Mouse (Mus musculus) right cerebral cortex, adult 2 months (tissue): ENCODE results near the gene Gm42420.

ENCODE experiments used
- DNase-seq, 2 experiments: peaks; one replicate each; pipeline ENCODE4 v3.0.0; 2021 to 2022; ENCODE audit warnings: low spot score in 2 of 2

Gene Gm42420

DNA sequence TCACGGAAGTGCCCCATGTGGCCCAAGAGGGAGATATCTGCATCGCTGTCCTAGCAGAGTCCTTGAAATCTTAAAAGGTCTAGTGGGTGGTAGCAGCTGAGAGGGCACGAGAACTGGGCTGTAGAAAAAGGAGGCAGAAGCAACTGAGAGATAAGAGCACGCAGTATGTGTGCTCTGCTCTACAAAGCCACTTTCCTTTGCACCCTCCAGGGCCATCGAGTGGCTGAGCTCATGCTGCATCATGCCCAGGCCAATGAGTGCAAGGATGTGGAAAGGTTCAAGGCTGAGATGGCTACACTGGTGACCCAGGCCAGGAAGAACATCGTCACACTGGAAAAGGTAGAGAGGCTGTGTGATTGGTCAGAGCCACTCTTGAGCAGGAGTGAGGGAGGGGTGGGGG is at the start of gene Gm42420:
Gene Gm42420 (plus strand): TSS at position 237 of the 400 bp plus-strand sequence.
- no peak for DNase-seq

DNA sequence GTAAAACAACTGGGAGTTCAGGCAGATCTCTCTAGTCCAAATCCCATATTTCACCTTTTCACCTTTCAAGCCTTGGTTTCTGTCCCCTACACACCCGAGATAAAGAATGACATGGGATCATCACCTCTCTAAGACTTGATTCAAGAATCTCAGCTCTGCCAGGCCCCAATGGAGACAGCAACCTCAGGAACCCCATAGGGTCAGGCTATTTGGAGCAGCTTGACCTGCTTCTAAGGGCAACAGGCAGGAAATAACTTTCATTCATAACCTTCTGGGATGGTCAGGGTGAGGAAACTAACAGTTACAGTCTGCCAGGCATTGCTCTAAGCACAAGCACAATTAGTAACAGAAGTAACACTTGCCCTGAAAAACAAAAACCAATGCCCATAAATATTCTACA is 48.9 kb upstream of the Gm42420 start:
- DNase-seq, result no peak

DNA sequence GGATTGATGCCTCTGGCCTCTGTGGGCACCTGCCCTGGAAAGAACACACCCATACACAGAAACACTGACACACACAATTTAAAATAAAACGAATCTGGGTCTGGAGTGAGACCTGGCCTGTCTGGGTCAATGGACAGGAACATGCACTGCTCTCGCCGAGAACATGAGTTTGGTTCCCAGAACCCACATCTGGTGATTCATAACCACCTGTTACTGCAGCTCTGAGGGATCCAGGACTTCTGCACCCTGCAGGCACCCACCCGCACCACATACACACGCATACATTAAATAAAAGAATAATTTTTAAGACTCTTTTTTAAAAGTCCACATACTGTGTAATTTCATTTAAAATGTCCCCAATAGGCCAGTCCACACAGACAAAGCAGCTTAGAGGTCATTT is 48.3 kb upstream of the Gm42420 start:
- DNase-seq, result no peak

DNA sequence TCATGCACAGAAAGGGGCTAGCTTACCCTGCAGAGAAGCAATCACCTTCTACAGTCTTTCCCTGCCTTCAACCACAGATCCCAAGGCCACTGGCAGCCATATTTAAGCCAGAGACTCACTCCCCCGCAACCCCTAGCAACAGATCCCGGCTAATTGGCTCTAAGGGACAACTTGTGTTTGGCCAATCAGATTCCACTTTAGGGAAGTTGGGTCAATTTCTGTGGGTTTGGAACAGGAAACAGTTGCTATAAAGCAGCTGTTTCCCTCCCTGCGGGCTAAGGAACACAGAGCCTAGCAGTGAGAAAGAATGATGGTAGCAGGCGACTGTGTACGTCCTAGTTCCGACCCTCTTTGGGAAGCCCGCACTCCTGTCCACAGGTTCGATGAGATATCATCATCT is 47.3 kb upstream of the Gm42420 start:
- DNase-seq, result no peak

DNA sequence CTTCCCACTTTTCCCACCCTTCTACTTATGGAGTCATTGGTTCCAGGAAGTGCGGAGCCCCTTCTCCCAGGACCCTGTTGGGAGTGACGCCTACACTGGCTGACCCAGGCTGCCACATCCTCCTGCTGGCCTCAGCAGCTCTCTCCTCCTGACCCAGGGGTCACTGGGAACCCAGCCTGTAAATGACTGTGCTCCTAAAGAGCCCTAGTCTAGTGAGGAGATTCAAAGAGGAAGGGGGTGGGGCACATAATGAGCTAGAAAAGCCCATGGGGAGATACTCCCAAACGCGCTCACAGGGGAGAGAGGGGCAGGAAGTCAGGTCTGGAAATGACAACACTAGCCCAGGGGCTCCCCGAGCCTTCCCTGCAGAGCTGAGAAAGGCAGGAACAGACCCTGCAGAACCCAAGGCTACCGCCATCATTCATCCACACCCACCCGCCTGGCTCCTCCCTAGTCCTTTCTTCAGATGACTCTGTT is 45.8 kb upstream of the Gm42420 start:
- DNase-seq, result no peak

DNA sequence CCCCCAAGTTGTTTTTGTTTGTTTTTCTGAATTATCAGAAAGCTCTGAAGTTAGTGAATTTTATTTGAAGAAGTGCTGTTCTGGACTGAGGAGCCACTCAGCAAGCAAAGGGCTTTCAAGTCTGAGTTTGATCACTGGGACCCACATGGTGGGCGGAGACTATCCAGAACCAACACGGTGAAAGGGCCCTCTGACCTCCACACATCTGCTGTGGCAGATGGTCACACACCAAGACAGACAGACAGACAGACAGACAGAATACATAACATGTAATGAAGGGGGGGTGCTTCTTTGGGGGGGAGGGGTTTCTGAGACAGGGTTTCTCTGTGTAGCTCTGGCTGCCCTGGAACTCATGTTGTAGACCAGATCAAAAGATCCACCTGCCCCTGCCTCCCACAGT is 45.0 kb upstream of the Gm42420 start:
- no peak for DNase-seq

DNA sequence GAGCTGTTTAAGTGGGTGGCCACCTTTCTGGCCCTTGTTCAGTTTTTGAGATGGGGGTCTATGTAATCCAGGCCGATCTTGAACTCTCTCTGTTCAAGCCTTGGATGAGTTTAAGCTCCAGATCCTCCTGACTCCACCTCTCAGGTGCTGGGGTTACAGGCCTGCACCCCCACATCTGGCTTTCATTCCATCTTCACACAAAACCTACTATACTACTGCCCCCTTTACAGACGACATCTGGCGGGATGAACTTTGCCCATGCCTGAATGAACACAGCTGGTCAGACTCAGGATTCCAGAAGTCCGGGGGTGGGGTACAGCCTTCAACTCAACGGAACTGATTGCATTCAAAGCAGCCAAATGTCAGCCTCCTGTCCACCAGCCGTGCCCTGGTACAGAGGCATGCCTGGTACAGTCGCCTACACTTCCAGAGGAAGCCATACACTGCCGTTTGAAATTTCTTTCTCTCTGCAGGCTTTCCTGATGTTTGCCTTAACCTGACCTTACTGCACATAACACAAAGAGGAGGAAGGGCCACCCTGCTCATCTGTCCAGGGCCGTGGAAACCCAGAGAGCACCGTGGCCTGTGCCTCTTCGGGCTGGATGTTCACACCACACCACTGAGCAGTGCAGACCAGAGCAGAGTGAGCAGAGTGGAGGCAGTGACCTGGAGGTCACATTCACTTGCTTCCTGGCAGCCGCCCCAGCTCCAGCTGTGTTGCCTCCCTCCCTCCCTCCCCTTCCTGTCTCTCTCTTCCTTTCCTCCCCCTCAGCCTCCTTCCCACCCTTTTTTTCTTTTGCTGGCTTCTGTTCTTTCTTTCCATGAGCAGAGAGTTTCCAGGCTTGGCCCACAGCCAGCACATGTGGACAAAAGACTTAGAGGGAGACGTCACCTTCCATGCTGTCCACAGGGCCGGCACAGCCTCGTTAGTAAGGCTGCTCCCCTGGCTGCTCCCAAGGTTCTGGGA is 42.6 kb upstream of the Gm42420 start:
- peak in 1 of 2 experiments; percentile 49 for DNase-seq

DNA sequence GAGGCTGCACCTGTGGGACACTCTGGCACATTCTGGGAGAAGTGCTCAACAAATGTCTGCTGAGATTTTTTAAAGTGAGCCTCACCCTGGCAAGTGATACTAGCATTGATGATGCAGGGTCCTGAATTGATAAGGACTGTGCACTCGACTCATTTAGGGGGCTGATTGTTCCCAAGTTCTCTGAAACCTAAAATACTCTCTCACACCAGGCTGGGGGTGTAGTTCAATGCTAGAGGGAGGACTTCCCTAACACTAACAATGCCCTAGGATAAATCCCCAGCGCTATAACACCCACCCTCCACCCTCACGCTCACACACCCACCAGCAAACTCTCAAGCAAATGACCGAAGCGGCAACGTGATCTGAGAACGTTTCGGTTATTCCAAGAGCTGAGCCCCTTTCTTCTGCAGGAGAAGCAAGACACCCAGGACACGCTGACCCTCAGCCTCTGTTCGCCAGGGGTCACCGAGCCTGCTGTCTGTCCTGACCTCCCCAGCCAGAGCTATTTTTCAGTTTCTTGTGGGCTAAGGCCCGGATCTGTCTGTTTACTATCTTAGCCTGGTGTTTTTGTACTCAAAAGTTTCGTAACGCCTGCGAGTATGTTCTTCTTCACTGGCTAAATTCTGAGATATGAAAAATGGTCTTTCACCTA is 41.7 kb upstream of the Gm42420 start:
- DNase-seq, result no peak

DNA sequence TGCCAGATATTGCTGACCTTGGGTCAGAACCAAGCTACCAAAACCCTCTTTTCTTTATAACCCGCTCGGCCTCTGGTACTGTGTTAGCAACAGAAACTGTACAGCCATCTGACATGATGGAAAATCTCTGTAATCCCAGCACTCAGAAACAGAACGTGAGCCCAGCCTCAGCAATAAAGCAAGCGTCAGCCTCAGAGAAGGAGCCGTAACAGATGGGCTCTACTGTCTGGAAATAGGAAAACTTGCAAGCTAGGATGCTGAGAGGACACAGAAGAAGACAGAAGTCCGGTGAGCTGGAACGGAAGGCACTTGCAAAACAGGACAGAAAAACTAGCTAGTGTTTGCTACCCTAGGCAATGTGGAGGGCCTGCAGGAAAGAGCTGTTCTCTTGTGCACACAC is 40.1 kb upstream of the Gm42420 start:
- no peak for DNase-seq

DNA sequence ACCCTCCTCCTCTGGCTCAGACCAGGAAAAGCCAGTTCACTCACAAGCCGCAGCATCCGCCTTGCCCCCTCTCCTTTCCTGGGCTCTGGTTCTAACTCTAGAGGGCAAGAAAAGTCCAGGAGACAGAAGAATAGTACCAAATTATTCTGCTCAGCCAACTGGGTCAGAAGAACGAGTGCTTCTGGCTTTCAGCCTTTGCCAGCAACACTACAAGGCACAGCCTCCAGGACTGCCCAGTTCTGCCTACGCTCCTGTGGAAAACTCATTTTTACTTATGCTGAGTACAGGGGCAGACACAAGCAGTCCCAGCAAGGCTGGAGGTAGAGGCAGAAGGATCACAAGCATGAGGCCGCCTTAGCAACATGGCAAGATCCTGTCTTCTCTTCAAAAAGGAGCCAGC is 37.5 kb upstream of the Gm42420 start:
- DNase-seq, result no peak

DNA sequence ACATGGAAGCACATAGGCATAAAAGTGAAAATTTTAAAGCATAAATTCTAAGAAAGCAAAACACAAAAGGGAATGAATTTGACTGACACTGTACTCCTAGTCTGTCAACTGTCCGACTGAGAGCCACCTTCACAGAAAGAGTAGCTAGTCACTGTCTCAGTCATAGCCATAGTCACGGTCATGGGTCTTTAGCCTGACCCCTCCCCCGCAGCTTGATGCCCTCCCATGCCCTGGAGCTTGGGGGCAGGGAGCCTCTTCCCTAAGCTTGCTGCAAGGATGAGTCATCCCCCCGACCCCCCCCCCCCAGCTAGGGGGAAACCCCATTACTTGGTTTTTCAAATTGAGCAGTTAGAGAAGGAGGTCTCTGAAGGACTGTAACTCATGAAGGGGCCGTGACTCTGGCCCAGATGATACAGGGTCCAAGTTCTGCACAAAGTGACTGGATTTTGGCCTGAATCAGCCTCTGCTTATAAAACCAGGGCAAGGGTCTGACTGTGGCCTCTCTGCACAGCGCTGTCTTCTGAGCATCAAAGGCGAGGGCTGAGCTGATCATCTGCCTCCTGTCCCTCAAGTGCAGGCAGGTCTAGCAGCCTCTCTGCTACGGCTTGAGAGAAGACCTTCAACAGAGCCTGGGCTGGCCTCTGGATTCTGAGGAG is 33.4 kb upstream of the Gm42420 start:
- DNase-seq, result no peak

DNA sequence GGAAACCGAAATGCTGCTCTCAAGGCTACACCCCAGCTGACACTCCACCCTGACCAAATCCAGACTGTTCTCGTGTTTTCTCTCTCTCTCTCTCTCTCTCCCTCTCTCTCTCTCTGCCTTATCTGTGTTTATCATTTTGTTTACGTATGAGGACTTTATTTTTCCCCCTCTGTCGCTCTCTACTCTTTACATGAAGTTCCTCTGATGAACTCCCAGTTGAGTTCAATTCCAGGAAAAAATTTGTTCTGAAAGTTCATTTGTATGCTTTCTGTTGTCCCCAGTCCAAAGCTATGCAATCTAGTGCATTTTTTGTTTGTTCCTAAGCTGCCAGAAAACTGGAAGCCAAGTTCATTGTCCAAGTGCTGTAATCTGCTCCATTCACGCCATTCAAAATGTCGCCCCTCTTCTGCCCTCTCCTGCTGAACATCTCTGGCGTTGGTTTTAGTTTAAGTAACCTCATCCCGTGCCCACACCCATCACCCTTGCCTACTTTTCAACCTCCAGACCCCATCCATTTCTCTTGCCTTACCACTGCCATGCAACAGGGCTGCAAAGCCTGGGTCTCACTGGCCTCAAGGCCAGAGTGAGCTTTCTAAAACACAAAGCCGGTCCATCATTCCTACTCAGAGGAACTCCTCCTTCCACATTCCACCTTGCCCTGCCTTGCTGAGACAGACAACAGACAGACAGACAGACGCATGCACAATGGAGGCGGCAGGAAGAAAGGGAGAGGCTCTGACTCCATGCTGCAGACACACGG is 30.5 kb upstream of the Gm42420 start:
- no peak for DNase-seq

DNA sequence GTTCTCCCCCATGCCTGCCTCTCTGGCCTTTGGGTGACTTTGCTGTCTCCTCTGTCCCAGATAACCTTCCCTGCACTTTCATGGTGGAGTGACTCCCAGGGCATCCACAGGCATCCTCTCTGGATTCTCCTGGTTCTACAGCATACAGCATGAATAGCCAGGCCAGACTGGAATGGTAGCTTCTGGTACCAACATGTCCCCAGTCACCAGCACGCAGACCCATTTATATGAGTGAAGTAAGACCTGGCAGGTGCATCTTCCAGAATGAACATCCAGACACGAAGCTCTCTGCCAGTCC is 30.0 kb upstream of the Gm42420 start:
- DNase-seq, result no peak

DNA sequence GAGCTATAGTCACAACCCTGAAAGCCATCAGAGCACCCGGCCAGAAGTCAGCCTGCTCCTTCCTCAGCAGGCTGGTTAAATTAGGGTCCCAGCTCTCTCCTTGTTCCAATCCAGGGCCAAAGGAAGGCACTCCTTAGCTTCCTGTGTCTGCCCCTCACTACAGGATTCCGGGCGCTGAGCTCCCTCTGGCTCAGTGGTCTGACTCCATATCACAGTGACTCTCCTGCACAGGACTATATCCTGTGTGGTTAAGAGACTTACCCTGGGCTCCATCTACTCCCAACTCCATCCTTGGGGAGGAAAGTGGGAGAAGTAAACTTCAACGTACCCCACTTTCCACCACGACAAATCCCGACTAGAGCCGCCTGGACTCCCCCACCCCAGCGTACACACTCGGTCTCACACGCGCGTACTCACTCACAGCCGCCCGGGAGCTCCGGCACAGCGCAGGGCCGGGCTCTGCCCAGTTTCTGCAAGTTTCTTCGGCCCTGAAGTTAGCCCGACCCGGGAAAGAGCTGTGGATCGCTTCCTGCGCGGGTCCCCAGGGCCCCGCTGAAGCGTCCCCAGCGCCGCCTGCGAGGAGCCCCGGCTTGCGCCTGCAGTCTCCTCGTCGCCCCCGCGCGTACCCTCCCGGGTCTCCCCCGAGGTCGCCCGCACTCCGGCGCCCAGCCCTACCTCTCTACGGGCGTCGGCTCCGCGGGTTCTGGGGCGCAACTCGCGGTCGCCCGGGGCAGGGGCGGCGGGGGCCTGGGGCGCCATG is 28.5 kb upstream of the Gm42420 start:
- no peak for DNase-seq

DNA sequence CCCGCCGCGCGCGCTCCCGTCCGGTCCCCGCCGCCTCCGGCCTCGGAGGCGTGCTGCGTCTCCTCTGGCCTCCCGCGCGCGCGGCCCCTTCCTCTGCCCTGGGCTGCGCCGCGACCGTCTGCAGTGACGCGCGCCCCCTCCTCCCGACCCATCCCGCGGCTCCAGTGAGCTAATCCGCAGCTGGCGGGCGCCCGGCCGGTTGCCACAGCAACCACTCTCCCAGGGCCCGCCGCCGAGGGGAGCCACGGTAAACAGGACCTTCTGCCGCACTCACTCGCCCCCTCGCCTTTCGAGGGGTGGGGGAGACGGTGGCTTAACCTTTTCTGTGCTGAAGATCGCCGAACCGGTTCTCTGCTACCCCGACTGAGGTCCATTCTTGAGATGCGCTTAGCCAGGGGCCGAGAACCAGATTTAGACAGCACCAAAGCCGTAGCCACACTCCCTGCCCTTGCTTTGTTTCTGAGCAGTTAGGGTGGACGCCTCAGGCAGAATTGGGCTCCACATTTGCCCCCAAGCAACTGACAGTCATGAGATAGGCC is 27.8 kb upstream of the Gm42420 start, which contains the start of gene Dennd2a:
Gene Dennd2a (minus strand): TSS at position 145 of the 539 bp plus-strand sequence.
- DNase-seq, result peak; percentile 82 to 87

DNA sequence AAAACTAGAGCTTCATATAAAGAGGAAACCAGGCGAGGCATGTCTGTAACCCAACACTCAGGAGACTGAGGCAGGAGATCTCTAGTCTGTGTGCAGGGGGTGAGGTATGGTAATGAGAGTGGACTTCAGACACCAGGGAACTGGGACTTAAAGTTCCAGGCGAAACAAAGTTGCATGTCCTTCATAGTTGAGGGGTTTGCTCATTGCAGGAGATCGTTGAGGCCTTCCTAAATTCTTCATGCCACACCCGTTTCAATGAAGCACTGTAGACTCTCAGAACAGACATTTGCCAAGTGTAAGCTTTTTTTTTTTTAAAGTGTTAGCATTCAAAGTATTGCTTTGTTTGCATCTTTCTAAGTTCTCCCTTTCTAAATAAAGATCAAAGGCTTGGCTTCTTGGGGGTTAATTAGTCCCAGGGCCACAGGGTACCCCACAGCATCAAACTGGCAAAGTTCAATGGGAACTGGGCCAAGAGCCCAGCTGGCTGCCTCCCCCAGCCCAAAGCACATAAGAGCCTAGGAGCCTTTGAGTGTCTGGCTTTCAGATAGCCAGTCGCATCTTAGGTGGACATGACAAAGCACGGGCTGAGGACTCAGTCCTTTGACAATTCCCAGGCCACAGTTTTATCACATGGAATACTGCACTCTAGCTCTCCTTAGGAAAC is 26.1 kb upstream of the Gm42420 start:
- DNase-seq, result no peak

DNA sequence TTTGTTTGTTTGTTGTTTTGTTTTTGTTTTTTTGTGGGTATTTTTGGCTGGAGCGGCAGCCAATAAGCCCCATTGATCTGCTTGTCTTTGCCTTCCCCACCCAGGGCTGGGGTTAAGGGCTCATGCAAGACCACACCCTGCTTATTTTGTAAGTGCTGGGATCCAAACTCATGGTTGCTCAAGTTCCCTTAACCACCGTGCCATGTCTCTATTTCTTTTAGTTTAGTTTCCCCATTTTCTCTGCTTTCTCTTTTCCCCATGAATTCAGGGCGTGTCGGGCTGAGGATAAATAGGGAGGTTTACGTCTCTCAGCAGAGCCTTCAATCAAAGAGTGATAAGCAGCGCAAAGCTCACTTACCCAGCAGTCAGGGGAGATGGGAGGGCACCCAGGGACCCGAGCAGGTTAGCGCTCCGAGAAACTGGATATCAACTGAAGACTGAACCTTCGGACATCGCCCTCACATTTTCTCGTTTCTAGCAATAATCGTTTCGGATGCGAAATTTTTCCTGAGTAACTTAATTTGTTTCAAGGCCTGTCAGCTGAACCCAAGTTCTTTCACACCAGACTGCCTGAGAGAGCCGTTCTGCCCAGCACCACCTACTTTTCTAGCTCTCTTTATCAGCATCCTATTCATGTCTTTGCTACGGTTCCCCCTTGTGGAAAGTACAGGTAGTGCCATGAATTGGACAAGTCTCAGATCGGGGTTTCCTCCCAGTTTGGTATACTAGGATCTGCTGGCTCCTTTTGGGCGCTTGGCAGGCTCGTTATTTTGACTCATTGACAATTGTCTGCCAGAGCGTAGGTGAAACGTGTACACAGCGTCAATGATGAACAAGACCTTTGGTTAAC is 23.2 kb upstream of the Gm42420 start:
- DNase-seq, result peak; percentile 95

DNA sequence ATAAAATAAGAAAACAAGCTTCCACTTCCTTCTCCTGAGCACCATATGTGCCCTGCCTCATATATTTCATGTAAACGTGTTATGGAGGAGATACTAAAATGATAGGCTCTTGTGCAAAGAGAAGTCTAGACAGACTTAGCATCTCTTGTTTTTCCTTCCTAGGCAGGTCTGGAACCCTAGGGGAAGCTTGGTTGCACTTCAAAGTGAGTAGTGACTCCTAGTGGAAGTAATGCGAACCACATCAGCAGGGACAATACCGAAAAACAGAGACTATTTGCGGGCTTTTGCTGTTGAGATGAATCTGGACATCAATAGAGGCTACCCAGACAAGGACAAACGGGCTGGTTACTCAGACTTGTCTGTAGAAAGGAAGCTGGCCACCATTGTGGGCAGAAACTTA is 18.0 kb upstream of the Gm42420 start:
- DNase-seq, result peak in 1 of 2 experiments; percentile 59

DNA sequence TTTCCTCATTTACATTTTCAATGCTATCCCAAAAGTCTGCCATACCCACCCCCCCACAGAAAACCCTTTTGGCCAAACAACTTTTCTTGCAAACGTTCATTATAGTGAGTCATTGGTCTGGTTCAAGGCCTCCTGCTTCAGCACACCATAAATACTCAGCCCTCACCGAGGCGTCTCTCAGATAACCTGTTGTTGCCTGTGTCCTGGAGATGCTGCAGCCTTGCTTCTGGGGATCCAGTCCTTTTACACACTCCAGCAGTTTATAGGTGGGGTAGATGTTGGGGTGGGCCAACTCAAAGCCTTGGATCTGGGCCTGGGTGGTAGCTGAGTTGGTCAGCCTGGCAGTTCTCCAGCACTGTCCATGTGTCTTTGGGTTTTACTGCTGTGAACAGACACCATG is 15.1 kb upstream of the Gm42420 start:
- DNase-seq, result no peak
